Mouse (Mus musculus): ENCODE data around the gene Fen1. TPM values are rescaled to one million over a fixed set of nuclear protein-coding genes. Genes with fewer than 3 reads are reported as not detected.
"Not testable (repeated sequence)": the region's sequence is repeated elsewhere in the genome, so short reads cannot be mapped to it uniquely, and the experiment has no call there.

Fen1 gene
- total RNA-seq, 2 experiments from 2014 or later = 4.2 to 6.2 TPM

GRCm38 (mm10) chr19:10185876-10186275, 18.1 kb downstream of the Fen1 start:
- intact Hi-C loops (cut with DNase I; ENCODE audit: low total_unique reads) = no loop called here

GRCm38 (mm10) chr19:10184096-10184495, 19.9 kb downstream of the Fen1 start:
- intact Hi-C loops (cut with DNase I; ENCODE audit: low total_unique reads) = no loop called here

More at GRCm38 (mm10) chr19:10185876-10186275, 18.1 kb downstream of the Fen1 start:
- no peak for DNase-seq

DNA sequence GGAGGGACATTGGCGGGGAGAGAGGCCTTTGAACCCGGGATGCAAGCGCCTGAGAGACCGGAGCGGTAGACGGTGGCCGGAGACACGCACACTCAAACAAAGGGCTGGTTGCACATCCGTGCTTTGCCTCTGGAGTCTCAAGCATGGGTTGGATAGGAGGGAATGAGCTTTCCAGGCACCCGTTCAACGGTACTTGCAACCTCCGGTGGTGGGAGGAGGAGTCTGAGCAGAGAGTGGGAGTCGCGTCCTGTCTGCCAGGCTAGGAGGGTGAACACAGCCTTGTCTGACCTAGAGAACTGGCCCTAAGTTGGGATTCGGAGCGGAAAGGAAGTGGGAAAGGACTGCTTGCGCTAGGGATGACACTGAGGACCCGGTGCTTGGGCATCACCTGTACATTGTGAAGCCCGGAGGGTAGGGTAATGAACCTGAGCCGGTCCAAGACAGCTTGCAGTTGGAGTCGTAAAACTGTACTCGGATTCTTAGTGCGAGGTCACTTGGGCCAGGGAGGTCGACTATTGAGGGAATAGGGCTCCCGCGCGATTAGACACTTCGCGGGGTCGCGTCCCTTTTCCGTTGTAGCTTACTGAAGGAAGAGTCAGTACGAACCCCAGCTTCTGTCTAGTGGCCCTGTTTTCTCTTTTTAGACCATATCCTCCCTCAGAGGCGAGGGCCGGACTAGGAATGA, 20.5 kb downstream of the Fen1 start:
- DNase-seq = peak; percentile 66
- intact Hi-C loops (cut with DNase I; ENCODE audit: low total_unique reads) = no loop called here

More at GRCm38 (mm10) chr19:10184096-10184495, 19.9 kb downstream of the Fen1 start:
- peak; percentile 32 for DNase-seq

DNA sequence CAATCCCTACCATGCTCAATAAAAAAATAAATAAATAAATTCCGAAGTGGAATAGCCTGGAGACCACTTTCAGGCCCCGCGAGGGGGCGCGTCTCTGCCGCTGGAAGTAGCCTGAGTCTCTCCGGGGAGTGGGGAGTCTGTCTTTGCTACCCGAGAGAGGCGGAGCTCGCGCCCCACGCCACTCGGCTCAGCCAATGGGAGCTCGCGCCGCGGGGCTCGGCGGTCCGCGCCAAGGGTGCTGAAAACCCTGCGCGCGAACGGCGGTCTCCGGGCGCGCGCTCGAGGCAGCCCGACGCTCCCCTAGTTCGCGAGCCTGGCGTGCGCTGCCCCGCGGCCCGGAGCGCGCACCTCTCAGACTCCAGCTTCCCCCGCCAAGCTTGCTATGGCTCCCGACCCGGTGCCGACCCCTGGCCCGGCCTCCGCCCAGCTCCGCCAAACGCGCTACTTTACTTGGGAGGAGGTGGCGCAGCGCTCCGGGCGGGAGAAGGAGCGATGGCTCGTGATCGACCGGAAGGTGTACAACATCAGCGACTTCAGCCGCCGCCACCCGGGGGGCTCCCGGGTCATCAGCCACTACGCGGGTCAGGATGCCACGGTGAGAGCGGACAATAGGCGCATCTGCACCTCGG, 21.2 kb downstream of the Fen1 start, which contains the start of gene Fads1:
Fads1 (plus strand) TSS at position 219 of the 629 bp plus-strand sequence.
- DNase-seq = peak; percentile 94
- intact Hi-C loops (cut with DNase I; ENCODE audit: low total_unique reads) = no loop called here

DNA sequence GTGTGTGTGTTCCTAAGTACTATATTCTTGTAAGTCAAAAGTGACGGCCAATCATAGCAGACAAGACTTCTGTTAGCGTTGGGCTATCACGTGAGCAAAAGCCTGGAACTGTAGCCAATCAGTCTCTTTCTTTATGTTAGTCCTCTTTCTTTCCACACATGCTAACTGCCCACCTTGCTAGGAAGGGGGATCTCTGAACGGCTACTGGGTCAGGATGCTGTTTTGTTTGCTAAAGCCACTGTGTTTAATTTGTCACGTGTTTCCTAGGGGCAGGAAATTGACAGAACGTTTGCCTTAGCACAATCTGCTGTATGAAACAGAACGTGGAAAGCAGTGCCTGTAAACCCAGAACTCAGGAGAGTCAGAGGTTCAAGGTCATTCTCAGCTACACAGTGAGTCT, 21.8 kb downstream of the Fen1 start:
- no peak for DNase-seq
- intact Hi-C loops (cut with DNase I; ENCODE audit: low total_unique reads) = no loop called here

- DNase-seq = no peak
- intact Hi-C loops (cut with DNase I; ENCODE audit: low total_unique reads) = no loop called here
Observed at GRCm38 (mm10) chr19:10181225-10181624, 22.7 kb downstream of the Fen1 start.

- intact Hi-C loops (cut with DNase I; ENCODE audit: low total_unique reads) = no loop called here
- no peak for DNase-seq
Observed at GRCm38 (mm10) chr19:10176941-10177372, 27.0 kb downstream of the Fen1 start.

DNA sequence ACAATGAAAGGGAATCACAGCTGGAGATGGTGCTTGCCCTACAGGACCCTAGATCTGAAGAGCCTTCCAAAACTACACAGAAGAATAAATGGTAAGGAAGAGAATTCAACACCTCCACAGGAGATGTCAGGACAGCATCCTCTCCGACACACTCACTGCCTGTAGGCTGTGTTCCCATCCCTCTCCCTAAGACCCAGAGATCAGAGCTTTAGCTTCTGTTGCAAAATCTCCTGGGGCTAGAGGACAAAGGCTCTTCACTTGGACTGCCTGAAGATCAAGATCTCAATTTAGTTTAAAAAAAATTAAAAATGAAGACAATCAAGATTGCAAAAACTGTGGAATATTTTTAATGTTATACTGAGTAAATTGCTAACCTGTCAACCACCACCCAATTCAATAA, 27.5 kb downstream of the Fen1 start:
- intact Hi-C loops (cut with DNase I; ENCODE audit: low total_unique reads) = no loop called here
- no peak for DNase-seq

- DNase-seq = no peak
- intact Hi-C loops (cut with DNase I; ENCODE audit: low total_unique reads) = no loop called here
Observed at GRCm38 (mm10) chr19:10174956-10175355, 29.0 kb downstream of the Fen1 start.

DNA sequence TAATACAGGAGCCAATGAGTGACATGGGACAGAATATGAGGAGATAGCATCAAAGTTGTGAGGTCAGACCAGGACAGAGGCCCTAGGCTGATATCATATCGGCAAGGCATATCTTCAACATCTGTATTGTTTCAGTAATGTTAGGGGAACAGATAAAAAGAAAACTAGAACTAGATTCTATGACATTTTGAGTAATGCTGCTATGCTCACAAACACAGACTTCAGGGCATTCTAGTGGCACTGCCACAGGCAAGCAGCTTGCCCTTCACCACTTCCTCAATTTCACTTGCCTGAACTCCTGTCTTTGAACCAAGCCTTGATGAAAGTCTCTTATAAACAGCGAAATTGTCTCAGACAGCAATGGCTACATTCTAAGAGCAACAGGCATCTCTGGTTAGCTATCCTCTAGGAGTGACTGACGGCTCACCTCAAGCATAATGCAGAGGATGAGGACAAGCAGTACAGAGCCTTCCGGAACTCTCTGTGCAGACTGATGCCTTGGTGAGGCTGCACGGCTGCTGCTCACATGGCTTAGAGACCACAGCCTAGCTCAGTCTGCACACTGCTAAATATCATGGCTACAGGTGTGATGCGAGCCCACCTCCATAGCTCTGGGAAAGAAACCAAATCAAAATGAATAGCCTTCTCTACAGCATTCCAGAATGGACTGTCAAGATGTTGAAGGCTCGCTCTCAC, 30.0 kb downstream of the Fen1 start:
- intact Hi-C loops (cut with DNase I; ENCODE audit: low total_unique reads) = no loop called here

DNA sequence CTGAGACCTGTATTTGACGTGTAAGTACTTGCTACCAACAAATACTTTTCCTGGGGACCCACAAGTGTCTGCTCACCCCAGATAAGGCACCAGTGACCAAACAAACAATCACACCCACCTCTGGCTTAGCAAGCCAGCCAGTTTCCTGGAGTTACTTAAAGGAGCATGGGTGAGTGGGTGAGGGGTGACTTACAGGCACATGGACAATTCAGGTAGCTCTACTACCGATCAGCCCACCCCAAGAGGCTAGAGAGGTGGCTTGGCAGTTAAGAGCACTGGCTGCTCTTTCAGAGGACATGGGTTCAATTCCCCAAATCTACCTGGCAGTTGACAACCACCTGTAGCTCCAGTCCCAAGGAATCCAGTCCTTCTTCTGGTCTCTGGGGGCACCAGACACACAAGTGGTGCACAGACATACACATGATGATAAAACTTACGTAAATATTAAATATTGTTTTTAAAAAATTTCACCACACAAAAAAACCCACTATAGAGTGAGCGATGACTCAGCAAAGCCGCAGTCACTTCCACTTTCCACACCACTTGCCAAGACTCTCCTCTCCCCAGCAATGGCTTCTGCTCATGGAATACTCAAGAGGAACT, 30.8 kb downstream of the Fen1 start:
- no peak for DNase-seq
- intact Hi-C loops (cut with DNase I; ENCODE audit: low total_unique reads) = no loop called here

More for the DNA sequence above, 30.0 kb downstream of the Fen1 start:
- no peak for DNase-seq

GRCm38 (mm10) chr19:10171846-10172245, 32.1 kb downstream of the Fen1 start:
- DNase-seq = no peak
- intact Hi-C loops (cut with DNase I; ENCODE audit: low total_unique reads) = no loop called here

GRCm38 (mm10) chr19:10171359-10171758, 32.6 kb downstream of the Fen1 start:
- DNase-seq = no peak
- intact Hi-C loops (cut with DNase I; ENCODE audit: low total_unique reads) = no loop called here

- DNase-seq = no peak
- intact Hi-C loops (cut with DNase I; ENCODE audit: low total_unique reads) = no loop called here
Observed at GRCm38 (mm10) chr19:10170466-10170865, 33.5 kb downstream of the Fen1 start.

- intact Hi-C loops (cut with DNase I; ENCODE audit: low total_unique reads); DNase-seq: not testable (repeated sequence)
Observed at GRCm38 (mm10) chr19:10169692-10170330, 34.2 kb downstream of the Fen1 start.

DNA sequence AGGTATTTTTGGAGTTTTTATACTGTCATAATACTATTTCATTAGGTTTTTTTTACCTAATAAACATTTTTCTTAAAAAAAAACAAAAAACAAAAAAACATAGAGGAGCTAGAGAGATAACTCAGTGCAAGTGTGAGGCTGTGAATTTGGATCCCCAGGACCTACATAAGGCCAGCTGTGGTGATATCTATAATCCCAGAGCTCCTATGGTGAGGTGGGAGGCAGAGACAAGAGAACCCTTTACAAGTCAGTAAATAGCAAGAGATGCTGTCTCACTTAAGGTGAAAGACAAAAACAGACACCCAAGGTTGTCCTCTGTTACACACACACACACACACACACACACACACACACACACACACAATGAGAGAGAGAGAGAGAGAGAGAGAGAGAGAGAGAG, 34.8 kb downstream of the Fen1 start:
- intact Hi-C loops (cut with DNase I; ENCODE audit: low total_unique reads) = no loop called here
- no peak for DNase-seq

GRCm38 (mm10) chr19:10168441-10168840, 35.5 kb downstream of the Fen1 start:
- intact Hi-C loops (cut with DNase I; ENCODE audit: low total_unique reads) = no loop called here
- no peak for DNase-seq

DNA sequence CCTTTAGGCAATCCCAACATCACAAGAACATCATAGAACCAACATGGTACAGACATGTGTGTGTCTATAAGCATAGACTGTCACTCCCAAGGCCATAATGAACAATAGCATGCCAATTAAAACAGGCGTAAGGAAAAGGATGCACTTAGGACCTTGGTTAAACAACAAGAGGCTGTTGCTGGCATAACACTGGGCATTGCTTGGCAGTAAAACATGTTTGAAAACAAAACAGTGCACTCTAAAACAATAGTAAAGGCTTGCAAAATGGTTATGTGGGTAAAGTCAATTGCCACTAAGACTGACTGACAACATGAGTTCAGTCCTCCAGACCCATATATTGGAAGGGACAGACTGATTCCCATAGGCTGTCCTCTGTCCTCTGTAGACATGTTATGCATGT, 36.0 kb downstream of the Fen1 start:
- no peak for DNase-seq
- intact Hi-C loops (cut with DNase I; ENCODE audit: low total_unique reads) = no loop called here

GRCm38 (mm10) chr19:10167112-10167511, 36.9 kb downstream of the Fen1 start:
- intact Hi-C loops (cut with DNase I; ENCODE audit: low total_unique reads) = no loop called here
- no peak for DNase-seq

DNA sequence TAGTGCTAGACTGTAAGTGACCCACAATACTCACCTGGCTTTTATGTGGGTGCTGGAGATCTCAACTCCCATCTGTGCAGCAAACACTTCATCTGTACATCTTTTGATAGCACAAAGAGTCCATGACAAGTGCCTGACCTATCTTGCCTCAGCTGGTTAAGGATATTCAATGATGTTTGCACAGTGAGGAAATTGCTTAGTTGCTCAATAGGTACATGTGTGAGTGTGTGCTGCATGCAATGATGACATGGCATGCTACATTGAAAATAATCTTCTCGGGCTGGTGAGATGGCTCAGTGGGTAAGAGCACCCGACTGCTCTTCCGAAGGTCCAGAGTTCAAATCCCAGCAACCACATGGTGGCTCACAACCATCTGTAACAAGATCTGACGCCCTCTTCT, 38.0 kb downstream of the Fen1 start:
- DNase-seq; intact Hi-C loops (cut with DNase I; ENCODE audit: low total_unique reads): not testable (repeated sequence)
